Mouse (Mus musculus): ENCODE data around the gene Cd207.

DNA sequence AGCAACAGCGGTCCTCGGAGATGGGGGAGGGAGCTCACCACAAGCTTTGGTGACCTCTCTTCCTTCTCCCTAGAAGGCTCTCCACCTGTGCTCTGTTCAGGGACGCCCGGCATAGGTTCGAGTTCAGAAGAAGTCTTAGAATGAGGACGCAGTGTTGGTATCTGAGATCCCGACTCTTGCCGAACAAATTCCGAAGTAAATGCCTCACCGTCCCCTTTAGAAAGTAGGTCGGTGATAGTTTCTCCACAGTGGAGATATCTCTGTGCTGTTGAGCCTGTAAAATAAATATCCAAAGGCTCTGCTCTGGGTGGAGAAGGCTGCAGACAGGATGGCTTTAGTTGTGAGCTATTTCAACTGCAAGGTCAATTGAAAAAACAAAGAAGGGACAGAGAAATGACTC lies 23.3 kb upstream of the Cd207 start:
- TF ChIP-seq CTCF (IDR thresholded peaks at IDR 0.05) = no peak
- TF ChIP-seq POLR2A (IDR thresholded peaks at IDR 0.05; ENCODE audit: insufficient read depth, low read depth, low read length) = no peak
- TF ChIP-seq EP300 (IDR thresholded peaks at IDR 0.05; ENCODE audit: insufficient read depth, low read depth, low read length) = no peak

All from heart, adult 2 months (tissue).